Mouse (Mus musculus): Measurements from ENCODE around the gene Pacsin1.

GRCm38 (mm10) chr17:27658767-27659166 is 3.5 kb downstream of the Pacsin1 start:
- no peak for TF ChIP-seq CTCF (IDR thresholded peaks at IDR 0.05; ENCODE audit: borderline replicate concordance, control insufficient read depth, extremely low read depth, insufficient read depth, low read length, poor library complexity)
- no peak for TF ChIP-seq POLR2A (IDR thresholded peaks at IDR 0.05; ENCODE audit: control insufficient read depth, extremely low read depth, insufficient read depth, low read length, poor library complexity)

All from thymus, adult 2 months (tissue).